ENCODE assay signal across 25 mouse cellular contexts in the genomic region with DNA sequence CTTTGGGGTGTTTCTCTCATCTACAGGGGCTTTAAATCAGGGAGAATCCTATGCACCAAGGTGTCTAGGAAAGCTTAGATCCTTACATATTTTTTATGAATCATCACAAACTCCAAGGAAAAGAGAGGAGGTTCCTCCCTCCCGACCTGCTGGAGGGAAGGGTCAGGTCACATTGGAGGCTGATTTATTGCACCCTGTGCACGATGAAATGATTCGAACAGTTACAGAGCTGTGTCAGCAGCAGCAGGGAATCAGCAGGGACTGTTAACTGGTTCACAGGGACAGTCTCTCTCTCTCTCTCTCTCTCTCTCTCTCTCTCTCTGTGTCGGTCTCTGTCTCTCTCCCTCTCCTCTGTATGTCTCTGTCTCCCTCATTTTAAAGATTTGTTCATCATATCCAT. TPM values are rescaled to one million over a fixed set of nuclear protein-coding genes. Genes with fewer than 3 reads are reported as not detected.
"Had no signal": no experiment of that assay in that cellular context is flagged by ENCODE, and none has a peak within 500 bp of the region (broad histone marks: within the 10 kb centered on the region; RNA-seq: fewer than 3 reads in every experiment).

No protein-coding gene starts in this region.

- H3K4me3 ChIP-seq: limb, embryonic 15.5 days; liver, embryonic 13.5 days; midbrain, embryonic 12.5 days; myocyte; stomach, embryonic 15.5 days had no signal

- ATAC-seq: intestine, postnatal 0 days; midbrain, embryonic 16.5 days had no signal

- H3K27me3 ChIP-seq: limb, embryonic 15.5 days; liver, embryonic 13.5 days; midbrain, embryonic 12.5 days; stomach, embryonic 15.5 days had no signal

- H3K36me3 ChIP-seq: limb, embryonic 15.5 days; liver, embryonic 13.5 days; midbrain, embryonic 12.5 days; stomach, embryonic 15.5 days had no signal

- H3K9ac ChIP-seq: limb, embryonic 15.5 days; liver, embryonic 13.5 days; midbrain, embryonic 12.5 days; stomach, embryonic 15.5 days had no signal

- H3K9me3 ChIP-seq: limb, embryonic 15.5 days; liver, embryonic 13.5 days; midbrain, embryonic 12.5 days; stomach, embryonic 15.5 days had no signal

- H3K27ac ChIP-seq: limb, embryonic 15.5 days; liver, embryonic 13.5 days; midbrain, embryonic 12.5 days; stomach, embryonic 15.5 days had no signal

- H3K4me1 ChIP-seq: limb, embryonic 15.5 days; liver, embryonic 13.5 days; midbrain, embryonic 12.5 days; stomach, embryonic 15.5 days had no signal

- H3K4me2 ChIP-seq: limb, embryonic 15.5 days; liver, embryonic 13.5 days; midbrain, embryonic 12.5 days; stomach, embryonic 15.5 days had no signal

- DNase-seq: kidney, adult 8-10 months; kidney, postnatal 14 days; kidney, postnatal 4 days; left cerebral cortex, postnatal 4 days; liver, embryonic 13.5 days; lung, adult 2 months; lung, postnatal 14 days; lung, postnatal 4 days; right cerebral cortex, adult 18-20 months; right cerebral cortex, postnatal 25 days; spleen, adult 18-20 months; thymus, postnatal 25 days had no signal

RNA-seq across cellular contexts. Expression of a gene that starts 6.9 kb away (rescaled TPM):
- total RNA-seq: layer of hippocampus, adult 18-20 months; layer of hippocampus, postnatal 14 days; left cerebral cortex, adult 8-10 months; left cerebral cortex, postnatal 14 days; left cerebral cortex, postnatal 4 days; megakaryocyte progenitor cell, adult 5-6 weeks; megakaryocyte-erythroid progenitor cell, adult 5-6 weeks; monocyte, adult 5-6 weeks had no signal
- polyA plus RNA-seq: lung, adult 2 months; midbrain, embryonic 12.5 days; midbrain, embryonic 16.5 days; myocyte had no signal
